In genomic region chr2:165880501-165881182, GRCm38 (mm10) we compare ENCODE assay signal across 7 mouse cellular contexts. TPM values are rescaled to one million over a fixed set of nuclear protein-coding genes. Genes with fewer than 3 reads are reported as not detected.
DNase-seq lines count a peak whose midpoint lies in the region; ATAC-seq lines count a peak whose summit lies in the region.

No protein-coding gene starts in this region.

- peaks cover 97% of the 10 kb centered on the region for H3K4me1 ChIP-seq in hindbrain, embryonic 13.5 days (replicated peaks)
- H3K4me1 ChIP-seq in limb, embryonic 13.5 days, result peaks cover 98% of the 10 kb centered on the region
- peaks cover 96% of the 10 kb centered on the region for H3K4me1 ChIP-seq in midbrain, embryonic 15.5 days

- H3K4me3 ChIP-seq in hindbrain, embryonic 13.5 days, result peak overlapping the region; percentile 39
- H3K4me3 ChIP-seq in limb, embryonic 13.5 days, result peak overlapping the region; percentile 42
- peak overlapping the region; percentile 39 for H3K4me3 ChIP-seq in midbrain, embryonic 15.5 days

- ATAC-seq in hindbrain, embryonic 13.5 days (ENCODE audit: low FRiP score), result no peak
- no peak for ATAC-seq in limb, embryonic 13.5 days (ENCODE audit: low FRiP score, low read depth)
- ATAC-seq in midbrain, embryonic 15.5 days (replicated peaks), result no peak

- peak; percentile 80 to 93 for DNase-seq in adrenal gland, adult (ENCODE audit: inconsistent age in 2 of 2, low spot score in 1 of 2)
- DNase-seq in cerebellum, adult 8-10 months, result peak; percentile 93
- peak; percentile 91 for DNase-seq in gastrocnemius, adult 18-20 months (ENCODE audit: low spot score)
- DNase-seq in yolk sac, embryonic 10.5 days (ENCODE audit: low spot score), result no peak

- H3K9ac ChIP-seq in hindbrain, embryonic 13.5 days, result peak overlapping the region; percentile 70
- peak overlapping the region; percentile 56 for H3K9ac ChIP-seq in limb, embryonic 13.5 days
- peak overlapping the region; percentile 48 for H3K9ac ChIP-seq in midbrain, embryonic 15.5 days

- H3K27ac ChIP-seq in hindbrain, embryonic 13.5 days, result peak overlapping the region; percentile 100
- peak overlapping the region; percentile 99 for H3K27ac ChIP-seq in limb, embryonic 13.5 days
- H3K27ac ChIP-seq in midbrain, embryonic 15.5 days, result peak overlapping the region; percentile 100

- H3K9me3 ChIP-seq in hindbrain, embryonic 13.5 days, result no peaks in the 10 kb centered on the region
- no peaks in the 10 kb centered on the region for H3K9me3 ChIP-seq in limb, embryonic 13.5 days
- no peaks in the 10 kb centered on the region for H3K9me3 ChIP-seq in midbrain, embryonic 15.5 days

- H3K36me3 ChIP-seq in hindbrain, embryonic 13.5 days, result no peaks in the 10 kb centered on the region
- no peaks in the 10 kb centered on the region for H3K36me3 ChIP-seq in limb, embryonic 13.5 days
- H3K36me3 ChIP-seq in midbrain, embryonic 15.5 days (replicated peaks), result no peaks in the 10 kb centered on the region

- whole genome bisulfite sequencing in hindbrain, embryonic 13.5 days, result 8% methylated on average over 15 of the region's 15 CpGs
- WGBS in limb, embryonic 13.5 days, result 7% methylated on average over 14 of the region's 15 CpGs
- WGBS in midbrain, embryonic 15.5 days, result 4% methylated on average over 15 of the region's 15 CpGs

- H3K27me3 ChIP-seq in hindbrain, embryonic 13.5 days, result no peaks in the 10 kb centered on the region
- no peaks in the 10 kb centered on the region for H3K27me3 ChIP-seq in limb, embryonic 13.5 days
- H3K27me3 ChIP-seq in midbrain, embryonic 15.5 days (replicated peaks), result no peaks in the 10 kb centered on the region

- peak overlapping the region; percentile 74 for H3K4me2 ChIP-seq in hindbrain, embryonic 13.5 days
- peak overlapping the region; percentile 77 for H3K4me2 ChIP-seq in limb, embryonic 13.5 days (replicated peaks)
- H3K4me2 ChIP-seq in midbrain, embryonic 15.5 days, result peak overlapping the region; percentile 61

RNA-seq across cellular contexts. Expression of gene Zmynd8, which starts 18.2 kb away (rescaled TPM):
- 10 to 100 TPM; 16.4 to 17.2 TPM for total RNA-seq in gastrocnemius, adult 18-20 months (2021)
- polyA plus RNA-seq in hindbrain, embryonic 13.5 days (2015; fragmentation: Nextera tagmentation; extraction: Ambion mirVana), result 82.2 and 86.6 TPM in 2 replicates
- polyA plus RNA-seq in limb, embryonic 13.5 days (2015; fragmentation: Nextera tagmentation; extraction: Ambion mirVana), result 59.4 and 65.7 TPM in 2 replicates
- polyA plus RNA-seq in midbrain, embryonic 15.5 days (2015; fragmentation: Nextera tagmentation; extraction: Ambion mirVana), result 89.8 and 93.3 TPM in 2 replicates
